Mouse (Mus musculus): ENCODE data around the gene Epha8. TPM values are rescaled to one million over a fixed set of nuclear protein-coding genes. Genes with fewer than 3 reads are reported as not detected.

Epha8 gene
- polyA plus RNA-seq, 1 experiment from 2014 or later, result not detected

- no peak for TF ChIP-seq CTCF (IDR thresholded peaks at IDR 0.05)
- ChIA-PET CTCF (interaction anchor here (1.0 to 2.1 kb wide), 3 partner anchors 9 to 20 kb away, joined by 3 to 7 read pairs (median 4); no protein-coding TSS in a partner anchor), POLR2A (no interaction called here)
- in situ Hi-C loops (cut with MboI; ENCODE audit: low pct_unique_long_range_greater_than_20kb), result no loop called here
- ATAC-seq (no peak), DNase-seq (ENCODE audit: low read depth, low spot score) (no peak)
- H3K27me3 ChIP-seq, result no peaks in the 10 kb centered on the region
These were observed 14.3 kb upstream of the Epha8 start for GRCm38 (mm10) chr4:136970939-136971338.

GRCm38 (mm10) chr4:136969503-136970276, 13.1 kb upstream of the Epha8 start:
- ATAC-seq (no peak), DNase-seq (ENCODE audit: low read depth, low spot score) (no peak)
- no peak for TF ChIP-seq CTCF (IDR thresholded peaks at IDR 0.05)
- ChIA-PET CTCF (interaction anchor here (0.7 to 2.1 kb wide), 2 partner anchors 11 to 44 kb away, joined by 3 to 7 read pairs; no protein-coding TSS in a partner anchor), POLR2A (no interaction called here)
- H3K27me3 ChIP-seq, result no peaks in the 10 kb centered on the region
- in situ Hi-C loops (cut with MboI; ENCODE audit: low pct_unique_long_range_greater_than_20kb), result no loop called here

DNA sequence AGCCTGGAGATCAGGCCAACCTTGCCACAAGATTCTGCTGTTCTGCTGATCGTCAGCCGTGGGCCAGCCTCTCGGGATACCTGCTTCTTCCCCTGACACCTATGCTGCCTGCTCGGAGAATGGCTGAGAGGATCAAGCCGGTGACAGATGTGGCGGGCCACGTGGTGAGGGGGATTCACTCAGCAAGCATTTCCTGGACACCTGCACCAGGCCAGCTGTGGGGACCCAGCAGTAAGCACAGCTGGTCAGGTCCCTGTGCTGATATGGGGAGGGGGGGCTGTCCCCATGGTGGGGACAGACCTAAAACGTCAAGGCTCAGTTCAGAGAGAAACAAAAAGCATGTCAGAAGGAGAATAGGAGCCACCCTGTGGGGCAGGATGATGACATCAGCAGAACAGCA, 12.5 kb upstream of the Epha8 start:
- no peaks in the 10 kb centered on the region for H3K27me3 ChIP-seq
- no peak for ATAC-seq

DNA sequence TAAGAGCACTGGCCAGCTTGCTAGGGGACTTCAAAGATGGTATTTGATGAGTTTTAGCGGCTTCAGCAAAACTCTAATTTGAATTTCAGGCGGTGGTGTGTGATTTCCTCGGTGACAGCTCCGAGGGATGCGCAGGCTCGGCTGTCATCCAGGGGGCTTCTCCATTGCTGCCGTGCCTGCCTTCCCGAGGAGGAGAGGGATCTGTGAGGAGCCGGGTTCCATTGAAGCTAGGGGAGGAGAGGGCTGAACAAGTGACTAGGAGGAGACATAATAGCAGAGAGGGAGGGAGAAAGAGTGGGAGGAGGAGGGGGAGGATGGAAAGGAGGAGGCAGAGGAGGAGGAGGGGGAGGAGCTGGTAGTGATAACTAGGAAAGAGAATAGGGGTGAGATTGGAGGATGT, 10.9 kb upstream of the Epha8 start:
- DNase-seq (ENCODE audit: low read depth, low spot score) (no peak), ATAC-seq (no peak)
- TF ChIP-seq CTCF (IDR thresholded peaks at IDR 0.05), result no peak
- ChIA-PET CTCF (no interaction called here), POLR2A (no interaction called here)
- in situ Hi-C loops (cut with MboI; ENCODE audit: low pct_unique_long_range_greater_than_20kb), result no loop called here
- H3K27me3 ChIP-seq, result no peaks in the 10 kb centered on the region

More for the DNA sequence above, 12.5 kb upstream of the Epha8 start:
- no peak for DNase-seq (ENCODE audit: low read depth, low spot score)
- no peak for TF ChIP-seq CTCF (IDR thresholded peaks at IDR 0.05)
- in situ Hi-C loops (cut with MboI; ENCODE audit: low pct_unique_long_range_greater_than_20kb), result no loop called here
- ChIA-PET POLR2A (no interaction called here), CTCF (interaction anchor here (0.7 to 2.1 kb wide), 2 partner anchors 12 to 45 kb away, joined by 3 to 7 read pairs; no protein-coding TSS in a partner anchor)

GRCm38 (mm10) chr4:136966493-136967390, 10.1 kb upstream of the Epha8 start:
- H3K27me3 ChIP-seq, result no peaks in the 10 kb centered on the region
- CTCF ChIA-PET, result no interaction called here
- ATAC-seq (no peak), DNase-seq (ENCODE audit: low read depth, low spot score) (no peak)
- TF ChIP-seq CTCF (IDR thresholded peaks at IDR 0.05), result no peak
- in situ Hi-C loops (cut with MboI; ENCODE audit: low pct_unique_long_range_greater_than_20kb), result no loop called here
- POLR2A ChIA-PET, result no interaction called here

DNA sequence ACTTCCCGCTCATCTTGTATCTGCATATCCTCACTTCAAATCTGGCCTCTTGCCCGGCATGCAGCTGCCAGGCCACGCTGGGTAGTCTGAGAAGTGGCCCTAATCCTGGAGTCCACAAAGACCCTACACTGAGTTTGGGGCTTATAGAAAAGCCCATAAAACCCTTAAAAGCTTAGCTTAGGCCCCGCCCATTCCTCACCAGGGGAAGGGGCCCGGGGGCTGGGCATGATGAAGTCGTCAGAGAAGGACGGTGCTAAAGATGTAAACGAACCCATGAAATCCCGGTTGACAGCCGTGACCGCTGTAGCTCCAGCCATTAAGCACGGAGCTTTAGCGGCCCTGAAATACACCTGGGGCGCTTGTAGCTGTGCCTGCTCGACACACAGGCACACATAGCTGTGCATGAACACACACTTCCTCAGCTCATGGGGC, 8.4 kb upstream of the Epha8 start:
- POLR2A ChIA-PET, result no interaction called here
- ATAC-seq (no peak), DNase-seq (ENCODE audit: low read depth, low spot score) (no peak)
- peaks cover 6% of the 10 kb centered on the region for H3K27me3 ChIP-seq
- TF ChIP-seq CTCF (IDR thresholded peaks at IDR 0.05), result no peak
- CTCF ChIA-PET, result no interaction called here
- in situ Hi-C loops (cut with MboI; ENCODE audit: low pct_unique_long_range_greater_than_20kb), result no loop called here

GRCm38 (mm10) chr4:136962447-136962846, 5.8 kb upstream of the Epha8 start:
- ATAC-seq, result no peak
- ChIA-PET POLR2A (no interaction called here), CTCF (interaction anchor here (1.4 kb wide), 1 partner anchor 9 kb away, joined by 4 read pairs; no protein-coding TSS in a partner anchor)
- peaks cover 13% of the 10 kb centered on the region for H3K27me3 ChIP-seq
- in situ Hi-C loops (cut with MboI; ENCODE audit: low pct_unique_long_range_greater_than_20kb), result no loop called here
- DNase-seq (ENCODE audit: low read depth, low spot score), result no peak
- TF ChIP-seq CTCF (IDR thresholded peaks at IDR 0.05), result no peak

GRCm38 (mm10) chr4:136961642-136962285, 5.1 kb upstream of the Epha8 start:
- in situ Hi-C loops (cut with MboI; ENCODE audit: low pct_unique_long_range_greater_than_20kb), result no loop called here
- TF ChIP-seq CTCF (IDR thresholded peaks at IDR 0.05), result no peak
- DNase-seq (ENCODE audit: low read depth, low spot score), result no peak
- ChIA-PET POLR2A (no interaction called here), CTCF (interaction anchor here (1.4 kb wide), 1 partner anchor 9 kb away, joined by 4 read pairs; no protein-coding TSS in a partner anchor)
- no peak for ATAC-seq
- H3K27me3 ChIP-seq, result peaks cover 18% of the 10 kb centered on the region

DNA sequence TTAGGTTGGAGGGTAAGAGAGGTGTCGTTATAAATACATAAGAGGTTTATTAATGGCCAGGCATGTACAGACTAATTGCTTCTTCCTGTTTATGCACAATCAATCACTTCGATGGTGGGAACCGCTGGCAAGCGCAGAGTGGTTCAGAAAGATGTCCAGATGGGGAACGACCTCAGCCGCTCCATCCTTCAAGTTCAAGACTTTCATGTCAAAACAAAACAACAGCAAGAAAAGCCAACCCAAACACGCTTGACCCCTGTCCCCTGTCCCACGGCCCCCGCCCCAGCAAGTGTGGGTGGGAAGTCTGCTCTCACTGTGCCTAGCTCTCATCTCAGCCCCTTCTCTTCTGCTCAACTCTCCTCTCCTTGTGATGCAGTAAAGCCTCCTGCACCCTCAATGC, 4.0 kb upstream of the Epha8 start:
- CTCF ChIA-PET, result no interaction called here
- DNase-seq (ENCODE audit: low read depth, low spot score), result no peak
- TF ChIP-seq CTCF (IDR thresholded peaks at IDR 0.05), result no peak
- H3K27me3 ChIP-seq, result peaks cover 21% of the 10 kb centered on the region
- no peak for ATAC-seq
- in situ Hi-C loops (cut with MboI; ENCODE audit: low pct_unique_long_range_greater_than_20kb), result no loop called here
- POLR2A ChIA-PET, result no interaction called here

DNA sequence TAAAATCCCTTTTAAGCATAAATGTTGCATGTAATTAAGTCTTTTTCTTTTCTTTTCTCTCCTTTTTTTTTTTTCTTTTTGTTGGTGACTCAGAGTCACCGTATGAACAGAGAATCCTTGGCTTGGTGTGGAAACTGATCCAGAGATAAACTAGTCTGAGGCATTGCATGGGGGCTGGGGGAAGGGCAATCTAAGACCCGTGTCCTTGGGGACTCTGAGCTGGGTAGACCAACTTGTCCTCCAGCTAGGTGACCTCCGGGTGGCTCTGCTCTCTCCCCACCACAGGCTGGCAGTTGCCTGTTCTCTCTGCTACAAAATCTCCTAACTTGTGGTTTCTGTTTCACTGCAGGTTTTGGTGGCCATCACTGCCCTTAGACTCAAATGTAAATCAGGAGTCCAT, 3.5 kb upstream of the Epha8 start:
- in situ Hi-C loops (cut with MboI; ENCODE audit: low pct_unique_long_range_greater_than_20kb), result no loop called here
- ATAC-seq (no peak), DNase-seq (ENCODE audit: low read depth, low spot score) (no peak)
- CTCF ChIA-PET, result no interaction called here
- H3K27me3 ChIP-seq, result peaks cover 21% of the 10 kb centered on the region
- POLR2A ChIA-PET, result no interaction called here
- no peak for TF ChIP-seq CTCF (IDR thresholded peaks at IDR 0.05)
